8 mouse cellular contexts compared by ENCODE assay signal in genomic region chr9:53772121-53772561, GRCm38 (mm10). TPM values are rescaled to one million over a fixed set of nuclear protein-coding genes. Genes with fewer than 3 reads are reported as not detected.
A peak's percentile ranks its signal among the peaks of the same experiment; 100 is the strongest.
DNase-seq lines count a peak whose midpoint lies in the region; ATAC-seq and TF ChIP-seq lines count a peak whose summit lies in the region.

No protein-coding gene starts in this region.

- H3K27me3 ChIP-seq in heart, embryonic 15.5 days = peaks cover 46% of the 10 kb centered on the region

- no peaks in the 10 kb centered on the region for H3K36me3 ChIP-seq in heart, embryonic 15.5 days

- peak overlapping the region; percentile 78 for H3K4me3 ChIP-seq in left cerebral cortex, adult 2 months
- H3K4me3 ChIP-seq in heart, embryonic 15.5 days = peak overlapping the region; percentile 63

- TF ChIP-seq CTCF in left cerebral cortex, adult 2 months (IDR thresholded peaks at IDR 0.05) = no peak

- H3K9me3 ChIP-seq in heart, embryonic 15.5 days (replicated peaks) = no peaks in the 10 kb centered on the region; the same call in 1 of the 2 replicates

- H3K9ac ChIP-seq in heart, embryonic 15.5 days = peak overlapping the region; percentile 51; the same call in 1 of the 2 replicates

- ATAC-seq in heart, embryonic 15.5 days (replicated peaks; ENCODE audit: insufficient number of reproducible peaks, insufficient read depth, low FRiP score, low read depth) = no peak
- no peak for ATAC-seq in erythroid progenitor cell, adult 5-6 weeks (replicated peaks; ENCODE audit: low FRiP score, poor library complexity, severe bottlenecking)

- 3% methylated on average over 17 of the region's 17 CpGs for WGBS in heart, embryonic 15.5 days

- H3K4me1 ChIP-seq in heart, embryonic 15.5 days (replicated peaks) = peaks cover 7% of the 10 kb centered on the region

- intact Hi-C loops in left cerebral cortex, adult 2 months (cut with DNase I) = no loop called here

- H3K27ac ChIP-seq in left cerebral cortex, adult 2 months = peak overlapping the region; percentile 61; the same call in 1 of the 2 replicates
- no peak overlapping the region for H3K27ac ChIP-seq in heart, embryonic 15.5 days

- DNase-seq in left cerebral cortex, adult 2 months (ENCODE audit: extremely low spot score in 1 of 2, low spot score in 2 of 2) = peak in 1 of 2 experiments; percentile 11
- no peak for DNase-seq in left cerebral cortex, adult 11 months (ENCODE audit: low spot score)
- peak; percentile 30 for DNase-seq in cerebellum, adult 8-10 months
- DNase-seq in kidney, postnatal 10 days = peak; percentile 92
- DNase-seq in lung, postnatal 10 days = peak; percentile 17
- peak; percentile 40 for DNase-seq in right cerebral cortex, postnatal 4 days

- H3K4me2 ChIP-seq in heart, embryonic 15.5 days = peak overlapping the region; percentile 99

RNA-seq across cellular contexts. Expression of gene Slc35f2, which starts 0.8 kb away (rescaled TPM):
- 1 to 10 TPM; 2.8 to 3.1 TPM for total RNA-seq in left cerebral cortex, adult 2 months (2021)
- polyA plus RNA-seq in heart, embryonic 15.5 days (2015; fragmentation: Nextera tagmentation; extraction: Ambion mirVana) = 0.39 and 1.2 TPM in 2 replicates
- not detected in 2 replicates for total RNA-seq in erythroid progenitor cell, adult 5-6 weeks (2015; ENCODE audit: low replicate concordance)
- total RNA-seq in erythroid progenitor cell, adult 5-6 weeks (2017; ENCODE audit: low replicate concordance) = not detected in 2 replicates
